Mouse (Mus musculus): Measurements from ENCODE around the gene Prep.

Prep gene

DNA sequence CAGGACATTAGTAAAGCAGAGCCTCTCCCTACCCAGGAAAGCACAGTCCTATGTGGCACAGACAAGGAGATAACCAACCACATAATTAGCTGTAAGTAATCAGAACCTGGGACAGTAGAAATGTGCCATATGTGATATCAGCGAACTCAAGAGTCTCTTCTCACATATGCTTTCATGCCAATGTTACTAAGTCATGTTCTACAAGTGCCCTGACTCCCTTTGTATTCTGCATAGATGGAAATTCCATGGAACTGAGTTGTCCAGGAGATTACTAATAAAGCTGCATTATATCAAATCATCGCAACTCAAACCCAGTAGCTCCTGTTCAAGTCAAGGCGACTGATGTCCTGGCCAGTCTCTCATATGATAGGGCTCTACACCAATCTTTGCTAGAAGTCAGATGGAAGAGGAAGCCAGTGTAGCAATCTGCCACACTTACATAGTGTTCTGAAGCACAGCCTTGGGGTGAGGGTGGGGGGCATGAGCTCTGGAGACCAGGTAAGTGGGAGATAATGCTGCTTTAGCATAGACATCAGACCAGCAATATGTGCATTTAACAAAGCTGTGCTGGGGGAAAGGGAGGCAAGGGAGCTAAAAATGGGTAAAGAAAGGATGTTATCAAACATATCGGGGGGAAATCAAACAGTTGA lies 113.8 kb downstream of the Prep start:
- DNase-seq (ENCODE audit: low spot score in 2 of 2) = no peak

- DNase-seq (ENCODE audit: low spot score in 2 of 2) = no peak
Observed at GRCm38 (mm10) chr10:45181344-45181743, 114.3 kb downstream of the Prep start.

DNA sequence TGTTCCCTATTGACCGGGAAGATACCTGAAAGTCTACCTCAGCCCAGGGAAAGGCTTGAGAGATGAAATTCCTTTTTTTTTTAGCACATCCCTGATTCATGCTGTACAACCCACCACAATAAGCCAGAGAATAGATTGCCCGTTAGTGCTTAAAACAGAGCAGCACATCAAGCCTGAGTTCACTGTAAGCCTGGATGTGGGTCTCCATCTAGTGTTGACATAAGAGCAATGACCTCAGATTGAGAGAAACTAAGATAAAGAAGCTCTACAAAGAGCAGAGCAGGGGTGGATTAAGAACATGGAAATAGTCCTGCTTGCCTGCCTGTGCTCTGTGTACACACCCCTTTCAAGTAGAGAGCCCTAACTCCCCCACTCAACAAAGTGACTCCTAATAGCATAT lies 118.5 kb downstream of the Prep start:
- DNase-seq (ENCODE audit: low spot score in 2 of 2) = no peak

DNA sequence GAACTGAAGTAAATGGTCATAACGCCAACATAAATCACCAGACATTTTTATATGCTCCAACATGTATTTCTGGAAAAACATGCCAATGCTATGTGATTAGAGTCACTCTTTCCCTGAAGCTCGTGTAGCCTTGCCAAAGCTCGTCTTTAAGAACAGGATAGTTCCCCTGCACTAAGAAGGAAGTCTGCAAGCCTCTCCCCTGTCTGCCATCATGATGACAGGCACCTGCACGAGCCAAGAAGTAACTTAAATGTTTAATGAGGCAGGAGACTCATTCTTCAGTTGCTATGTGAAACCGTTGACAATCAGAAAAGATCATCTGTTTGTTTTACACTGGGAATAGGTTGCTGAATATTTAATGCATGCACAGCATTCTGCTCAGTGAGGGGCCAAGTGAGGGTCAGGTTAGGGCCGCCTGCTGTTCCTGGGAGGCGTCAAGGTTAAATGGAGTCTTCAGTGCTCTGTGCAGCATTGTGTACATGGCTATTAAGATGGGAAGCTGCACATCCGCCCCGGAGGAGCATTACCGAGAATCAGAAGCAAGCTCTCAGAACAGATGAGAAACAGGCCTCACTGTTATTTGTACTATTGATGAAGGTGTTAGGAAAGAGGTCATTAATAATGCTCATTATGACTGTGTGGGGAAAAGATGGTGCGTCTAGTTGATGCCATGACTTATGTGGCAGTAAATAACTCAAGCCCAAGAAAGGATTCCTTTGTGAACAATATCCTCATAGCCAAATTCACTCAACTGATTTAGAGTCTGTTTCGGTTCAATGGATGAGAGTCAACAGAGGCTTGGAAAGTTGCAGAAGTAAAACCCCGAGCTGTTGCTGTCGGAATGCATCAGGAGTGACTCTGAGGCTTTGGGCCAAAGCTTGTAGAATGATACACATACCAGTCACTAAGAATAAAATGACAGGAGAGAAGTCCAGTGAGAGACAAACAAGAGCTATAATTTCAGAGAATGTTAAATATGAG lies 126.6 kb downstream of the Prep start:
- DNase-seq (ENCODE audit: low spot score in 2 of 2) = no peak

DNA sequence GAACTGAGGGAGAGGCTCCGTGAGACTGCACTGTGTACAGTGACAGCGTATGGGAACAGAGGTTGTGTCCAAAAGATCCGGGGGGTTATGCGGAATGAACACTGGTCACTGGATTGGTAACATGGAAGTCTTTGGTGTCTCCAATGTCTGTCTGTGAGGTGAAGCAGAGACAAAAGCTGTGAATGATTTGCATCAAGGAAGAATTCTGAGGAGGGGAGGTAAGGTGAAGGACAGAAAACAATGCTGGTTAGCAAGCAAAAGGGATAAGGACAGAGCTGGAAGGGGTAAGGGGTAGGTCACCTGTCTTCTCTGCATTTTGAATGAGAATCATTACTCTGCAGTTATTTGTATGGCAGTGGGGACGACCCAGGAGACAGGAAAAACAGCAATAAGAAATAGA lies 127.5 kb downstream of the Prep start:
- no peak for DNase-seq (ENCODE audit: low spot score in 2 of 2)

DNA sequence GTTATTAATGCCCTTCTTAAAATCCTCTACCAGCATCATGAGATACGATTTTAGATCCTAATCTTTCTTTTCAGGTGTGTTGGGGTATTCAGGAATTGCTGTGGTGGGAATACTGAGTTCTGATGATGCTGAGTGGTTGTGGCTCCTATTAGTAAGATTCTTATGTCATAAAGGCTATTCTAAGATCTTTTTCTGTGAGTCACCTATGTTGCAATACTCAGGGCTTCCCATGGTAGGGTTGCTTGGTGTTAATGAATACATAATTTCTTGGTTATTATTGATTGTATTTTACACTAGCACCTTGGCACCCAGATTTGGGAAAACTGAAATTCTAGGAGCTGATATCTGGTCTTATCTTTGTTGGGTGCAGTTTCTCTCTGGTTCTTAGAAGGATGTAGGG lies 137.6 kb downstream of the Prep start:
- no peak for DNase-seq (ENCODE audit: low spot score in 2 of 2)

GRCm38 (mm10) chr10:45210201-45210600 lies 143.2 kb downstream of the Prep start:
- no peak for DNase-seq (ENCODE audit: low spot score in 2 of 2)

DNA sequence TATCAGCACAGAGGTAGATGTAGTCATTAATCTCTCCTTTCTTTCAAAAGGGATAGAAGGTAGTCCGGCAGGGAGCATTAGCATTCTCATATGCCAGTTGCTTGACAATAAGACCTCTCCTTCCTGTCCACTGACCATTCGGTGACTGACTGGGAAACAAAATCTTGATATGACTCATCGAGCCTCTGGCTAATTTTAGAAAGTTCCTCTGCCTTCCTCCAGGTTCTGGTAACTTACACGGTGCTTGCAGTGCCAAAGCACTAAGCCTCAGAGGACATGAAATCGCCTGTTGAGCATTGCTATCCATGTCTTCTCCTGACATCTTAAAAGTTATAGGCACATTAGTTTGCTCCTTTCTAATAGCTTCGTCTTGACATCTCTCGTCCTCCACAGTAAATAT lies 149.7 kb downstream of the Prep start:
- no peak for DNase-seq (ENCODE audit: low spot score in 2 of 2)

Data from thymus, postnatal 10 days (tissue).